Mouse (Mus musculus) liver, embryonic 18 days (tissue): ENCODE measurements around the gene Eya2. TPM values are rescaled to one million over a fixed set of nuclear protein-coding genes. Genes with fewer than 3 reads are reported as not detected.

Source experiments
- polyA plus RNA-seq: library from polyadenylated mRNA; depleted of rRNA; stranded (reverse); fragments of >200 nt; gene quantifications from 2 replicates; pipeline ENCODE4 v1.2.3, GENCODE M21; 2012; rRNA removed

Gene Eya2
- 0.13 and 0.35 TPM in 2 replicates for polyA plus RNA-seq

DNA sequence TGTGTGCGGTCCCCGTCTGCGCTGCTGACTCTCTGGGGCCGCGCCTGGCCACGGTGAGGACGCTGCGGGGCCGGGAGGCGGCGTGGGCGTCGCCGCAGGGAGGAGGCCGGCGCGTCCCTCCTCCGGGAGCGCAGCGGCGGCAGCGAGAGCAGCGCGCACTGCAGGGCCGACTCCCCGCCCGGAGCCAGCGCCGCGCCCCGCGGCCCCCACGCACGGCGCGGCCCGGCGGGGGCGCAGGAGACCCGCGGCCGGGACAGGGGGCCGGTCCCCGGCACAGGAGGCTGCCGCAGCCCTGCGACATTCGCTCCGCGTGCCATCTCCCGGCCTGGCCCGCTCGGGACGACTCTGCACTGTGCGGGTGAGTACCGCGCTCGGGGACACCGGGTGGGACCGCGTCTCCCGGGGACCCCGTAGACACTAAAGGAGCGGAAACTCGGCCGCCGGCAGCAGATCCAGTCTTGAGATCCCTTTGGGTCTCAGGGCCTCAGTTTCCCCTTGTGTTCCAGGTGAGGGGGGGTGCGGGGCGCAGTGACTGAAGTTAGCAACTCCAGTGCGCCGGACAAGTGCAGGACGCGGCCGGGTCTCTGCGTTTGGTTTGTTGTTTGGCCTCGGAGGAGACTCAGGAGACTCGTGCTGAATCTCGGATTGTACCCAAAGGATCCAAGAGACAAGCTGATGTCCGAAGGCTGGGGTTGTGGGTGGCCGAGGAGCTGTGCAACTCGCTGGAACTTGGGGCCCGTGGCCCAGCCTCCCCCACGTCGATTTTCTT is at the start of gene Eya2:
Gene Eya2 (plus strand): TSS at position 126 of the 769 bp plus-strand sequence.

Other genes starting within 250 kb of the Eya2 start
- 0.03 TPM in 1 of 2 replicates, not detected in the other for gene Zfp663, start 226.3 kb upstream of the Eya2 start, polyA plus RNA-seq
- 1.7 and 1.9 TPM in 2 replicates for gene Zfp334, start 206.8 kb upstream of the Eya2 start, polyA plus RNA-seq
- gene Ocstamp, start 194.6 kb upstream of the Eya2 start, polyA plus RNA-seq = 6.3 and 7.1 TPM in 2 replicates
- 23.4 and 39.1 TPM in 2 replicates for gene Slc13a3, start 121.8 kb upstream of the Eya2 start, polyA plus RNA-seq
- gene Trp53rka, start 101.7 kb upstream of the Eya2 start, polyA plus RNA-seq = 7.9 TPM in 2 replicates
- 0.30 and 0.36 TPM in 2 replicates for gene Slc2a10, start 91.2 kb upstream of the Eya2 start, polyA plus RNA-seq